Mouse (Mus musculus): Measurements from ENCODE around the gene Bahcc1.

DNA sequence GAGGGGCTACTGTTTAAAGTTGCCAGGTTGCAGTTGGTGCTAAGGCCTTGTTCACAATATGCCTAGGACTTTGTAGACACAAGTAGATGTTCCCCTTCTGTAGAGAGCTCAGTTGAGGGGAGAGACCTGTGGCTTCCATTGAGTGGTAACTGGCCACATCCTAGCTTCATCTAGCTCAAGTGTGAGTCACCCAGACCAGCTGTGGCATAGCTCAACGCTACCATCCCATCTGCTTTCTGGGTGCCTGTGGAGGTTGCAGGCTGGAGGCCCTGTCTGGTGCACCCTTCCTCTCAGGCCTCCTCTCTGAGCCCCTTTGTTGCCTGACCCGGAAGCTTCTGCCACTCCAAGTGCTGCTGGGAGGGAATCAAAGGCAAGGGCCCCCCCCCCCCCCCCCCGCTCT is 34.9 kb downstream of the Bahcc1 start:
- TF ChIP-seq POLR2A (IDR thresholded peaks at IDR 0.05; ENCODE audit: insufficient read depth, low read depth, low read length) (no peak), CTCF (IDR thresholded peaks at IDR 0.05; ENCODE audit: insufficient read depth, low read depth, low read length) (no peak)
